Mouse (Mus musculus) megakaryocyte, adult 5-6 weeks (primary cell): Measurements from ENCODE around the gene Brms1. TPM values are rescaled to one million over a fixed set of nuclear protein-coding genes. Genes with fewer than 3 reads are reported as not detected.

Source experiments
- ATAC-seq: 2 replicates; pipeline ENCODE4 v1.8.0; 2016; ENCODE audit warnings: mild to moderate bottlenecking, inconsistent platforms; ENCODE audit not compliant: poor library complexity, severe bottlenecking
- total RNA-seq, 2 experiments: library from RNA; stranded (forward) in 1 of 2; stranded (reverse) in 1 of 2; fragments of 153-499, 151-499 nt in 1 of 2; fragments of 221-1000, 200-1000 nt in 1 of 2; gene quantifications; 2 replicates each; pipeline versions ENCODE4 v1.2.3 to v1.2.4; 2015 to 2017

The Brms1 gene
- total RNA-seq, 2 experiments from 2014 or later: 16.5 to 30.4 TPM

DNA sequence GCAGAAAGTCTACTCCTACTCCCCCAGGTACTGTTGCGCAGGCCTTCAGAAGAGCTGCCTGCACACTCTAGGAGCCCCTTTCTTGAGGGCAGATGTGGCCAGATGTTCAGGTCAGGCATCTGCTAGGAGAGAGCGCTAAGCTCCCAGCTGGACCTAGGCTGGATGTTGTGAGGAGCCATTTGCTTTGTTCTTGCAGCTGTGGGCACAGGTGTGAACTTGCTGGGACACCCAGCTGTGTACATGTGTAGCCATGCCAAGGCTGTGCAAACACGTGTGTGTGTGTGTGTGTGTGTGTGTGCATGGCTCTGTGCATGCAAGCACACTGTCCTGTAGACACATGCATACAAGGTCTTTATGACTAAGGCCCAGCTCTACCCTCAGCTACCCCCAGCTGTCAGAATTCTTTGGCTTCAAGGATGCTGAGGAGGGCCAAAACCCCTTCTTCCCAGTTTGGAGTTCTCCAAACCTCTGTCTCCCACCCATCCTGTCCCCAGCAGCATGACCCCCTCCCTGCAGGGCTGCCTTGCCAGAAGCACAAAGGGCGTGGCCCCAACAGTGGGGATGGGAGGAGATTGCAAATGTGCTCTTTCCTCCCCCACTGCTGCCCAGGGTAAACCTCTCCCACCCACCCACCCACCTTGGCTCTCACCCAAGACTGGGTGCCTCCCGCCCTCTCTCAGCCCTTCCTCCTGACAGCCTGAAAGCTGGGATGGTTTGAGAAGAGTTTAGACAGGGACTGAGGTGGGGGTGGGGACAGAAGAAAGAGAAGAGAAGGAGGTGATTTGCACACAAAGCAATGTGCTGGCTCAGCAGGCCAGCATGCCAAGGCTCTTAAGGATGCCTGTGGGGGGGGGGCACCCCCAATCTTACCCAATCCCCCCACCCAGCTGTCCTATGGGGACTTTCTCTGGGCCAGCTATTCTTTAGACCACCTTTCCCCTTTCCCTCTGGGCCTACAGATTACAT, 19.5 kb downstream of the Brms1 start:
- ATAC-seq: no peak

DNA sequence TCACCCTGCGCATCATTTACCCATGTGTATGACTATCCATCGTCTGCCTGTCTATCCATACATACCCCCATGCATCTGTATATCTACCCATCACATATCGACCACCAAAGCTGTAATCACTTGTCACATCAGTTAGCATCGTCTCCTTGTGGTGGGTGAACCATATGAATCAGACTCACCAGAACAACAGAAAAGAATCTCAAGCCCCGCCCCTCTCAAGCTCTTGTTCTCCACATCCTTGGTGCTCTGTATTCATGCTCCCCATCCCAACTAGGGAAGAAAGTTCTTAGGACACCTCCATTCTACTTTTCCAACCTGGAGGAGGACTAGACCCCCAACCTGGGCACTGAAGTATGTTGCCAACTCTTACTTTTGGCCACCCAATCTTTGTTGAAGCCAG, 20.9 kb downstream of the Brms1 start:
- ATAC-seq: no peak

DNA sequence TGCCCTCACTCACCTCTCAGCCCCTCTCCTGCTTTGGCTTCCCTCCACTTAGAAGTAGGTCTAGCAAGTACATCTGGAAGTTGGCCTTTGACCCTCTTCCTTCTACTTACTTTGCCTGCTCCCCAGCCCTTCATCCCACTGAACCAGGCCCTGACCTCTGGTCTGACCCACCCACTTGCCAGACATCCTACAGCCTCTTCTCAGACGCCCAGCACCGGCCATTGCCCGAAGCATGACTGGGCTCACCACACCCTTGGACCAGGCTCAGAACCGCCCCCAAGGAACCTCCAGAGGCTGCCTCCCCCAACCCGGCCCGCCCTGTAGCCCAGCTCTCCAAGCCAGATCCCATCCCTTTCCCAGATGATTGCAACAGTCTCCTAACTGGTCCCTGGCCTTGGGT, 21.3 kb downstream of the Brms1 start:
- ATAC-seq: no peak

DNA sequence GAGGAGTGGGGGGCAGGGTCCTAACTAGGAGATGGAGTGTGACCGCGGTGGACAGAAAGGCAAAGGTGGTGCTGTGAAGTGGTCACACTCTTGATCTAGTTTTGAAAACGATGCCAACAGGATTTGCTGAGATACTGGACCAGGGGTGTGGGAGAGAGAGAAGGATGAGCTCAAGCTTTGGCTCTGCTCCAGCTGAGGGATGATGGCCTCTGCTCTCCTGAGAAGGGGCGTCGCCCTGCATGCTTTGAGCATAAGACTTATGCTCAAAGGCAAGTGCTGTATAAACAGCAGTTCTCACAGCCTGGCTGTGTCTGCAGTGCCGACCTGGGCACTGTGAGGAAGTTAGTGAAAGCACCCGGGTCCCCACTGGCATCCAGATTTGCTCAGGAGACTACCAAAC, 23.9 kb downstream of the Brms1 start:
- ATAC-seq: no peak

DNA sequence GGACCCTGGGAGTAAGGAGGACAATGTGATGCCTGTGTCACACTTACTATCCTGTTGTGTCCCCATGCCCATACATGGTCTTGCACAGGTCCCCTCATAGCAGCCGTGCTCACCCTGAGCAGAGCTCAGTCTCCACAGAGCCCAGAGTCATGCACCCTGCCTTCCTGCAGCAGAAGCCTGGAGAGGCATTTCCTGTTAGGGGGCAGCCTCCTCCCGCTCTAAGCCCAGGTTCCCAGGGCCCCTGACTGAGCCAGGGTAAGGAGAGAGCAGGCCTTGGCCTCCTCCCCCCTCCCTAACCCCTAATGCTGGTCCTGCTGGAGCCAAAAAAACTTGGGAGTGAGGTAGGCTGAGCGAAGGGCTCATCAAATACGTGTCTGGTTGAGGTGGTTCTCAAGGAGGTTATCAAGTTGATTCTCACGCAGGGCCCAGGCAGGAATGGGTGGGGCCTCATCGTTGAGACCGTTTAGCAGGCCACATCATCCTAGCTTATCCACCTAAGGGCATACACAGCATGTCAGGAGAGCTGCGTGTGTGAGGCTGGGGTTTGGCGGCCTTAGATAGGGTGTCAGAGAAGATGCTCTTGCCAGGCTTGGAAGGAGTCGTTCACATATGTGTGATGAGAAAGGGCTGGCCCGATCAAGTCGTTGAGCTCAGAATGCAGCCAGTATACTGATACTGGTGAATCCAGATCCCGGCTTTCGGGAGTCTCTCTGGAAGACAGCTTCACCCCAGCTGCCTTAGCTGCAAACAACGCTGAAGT, 26.1 kb downstream of the Brms1 start:
- 0 out of 2 replicates have a peak, but pooled peaks have one; percentile 20 for ATAC-seq

DNA sequence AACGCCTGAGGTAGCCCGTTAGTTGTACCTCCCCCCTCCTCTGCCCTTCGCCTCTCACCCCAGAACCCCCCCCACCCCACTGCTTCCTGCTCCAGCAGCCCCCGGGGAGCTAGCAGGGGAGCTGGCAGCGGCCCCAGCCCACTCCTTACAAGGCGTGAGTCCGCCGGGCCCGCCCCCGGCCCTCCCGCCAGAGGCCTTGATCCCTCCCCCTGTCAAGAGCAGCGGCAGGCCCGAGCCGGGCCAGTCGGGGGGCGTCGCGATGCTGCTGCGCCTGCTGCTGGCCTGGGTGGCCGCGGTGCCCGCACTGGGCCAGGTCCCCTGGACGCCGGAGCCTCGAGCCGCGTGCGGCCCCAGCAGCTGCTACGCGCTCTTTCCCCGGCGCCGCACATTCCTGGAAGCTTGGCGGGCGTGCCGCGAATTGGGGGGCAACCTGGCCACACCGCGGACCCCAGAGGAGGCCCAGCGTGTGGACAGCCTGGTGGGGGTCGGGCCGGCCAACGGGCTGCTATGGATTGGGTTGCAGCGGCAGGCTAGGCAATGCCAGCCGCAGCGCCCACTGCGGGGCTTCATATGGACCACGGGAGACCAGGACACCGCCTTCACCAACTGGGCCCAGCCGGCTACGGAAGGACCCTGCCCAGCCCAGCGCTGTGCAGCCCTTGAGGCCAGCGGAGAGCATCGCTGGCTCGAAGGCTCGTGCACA, 26.9 kb downstream of the Brms1 start, which contains the start of gene Cd248:
Cd248 (plus strand) TSS at position 212 of the 703 bp plus-strand sequence.
- no peak for ATAC-seq

DNA sequence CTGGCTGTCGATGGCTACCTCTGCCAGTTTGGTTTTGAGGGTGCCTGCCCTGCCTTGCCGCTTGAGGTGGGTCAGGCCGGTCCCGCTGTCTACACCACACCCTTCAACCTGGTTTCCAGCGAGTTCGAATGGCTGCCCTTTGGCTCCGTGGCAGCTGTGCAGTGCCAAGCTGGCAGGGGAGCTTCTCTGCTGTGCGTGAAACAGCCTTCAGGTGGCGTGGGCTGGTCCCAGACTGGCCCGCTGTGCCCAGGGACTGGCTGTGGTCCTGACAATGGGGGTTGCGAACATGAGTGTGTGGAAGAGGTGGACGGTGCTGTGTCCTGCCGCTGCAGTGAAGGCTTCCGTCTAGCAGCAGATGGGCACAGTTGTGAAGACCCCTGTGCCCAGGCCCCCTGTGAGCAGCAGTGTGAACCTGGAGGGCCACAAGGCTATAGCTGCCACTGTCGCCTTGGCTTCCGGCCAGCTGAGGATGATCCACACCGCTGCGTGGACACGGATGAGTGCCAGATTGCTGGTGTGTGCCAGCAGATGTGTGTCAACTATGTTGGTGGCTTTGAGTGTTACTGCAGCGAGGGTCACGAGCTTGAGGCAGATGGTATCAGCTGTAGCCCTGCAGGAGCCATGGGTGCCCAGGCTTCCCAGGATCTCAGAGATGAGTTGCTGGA, 27.5 kb downstream of the Brms1 start:
- no peak for ATAC-seq

DNA sequence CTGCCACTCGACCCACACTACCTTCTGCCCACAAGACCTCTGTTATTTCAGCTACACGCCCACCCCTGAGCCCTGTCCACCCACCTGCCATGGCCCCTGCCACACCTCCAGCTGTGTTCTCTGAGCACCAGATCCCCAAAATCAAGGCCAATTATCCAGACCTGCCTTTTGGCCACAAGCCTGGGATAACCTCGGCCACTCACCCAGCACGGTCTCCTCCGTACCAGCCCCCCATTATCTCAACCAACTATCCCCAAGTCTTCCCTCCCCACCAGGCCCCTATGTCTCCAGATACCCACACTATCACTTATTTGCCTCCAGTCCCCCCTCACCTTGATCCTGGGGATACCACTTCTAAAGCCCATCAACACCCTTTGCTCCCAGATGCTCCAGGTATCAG, 28.3 kb downstream of the Brms1 start:
- ATAC-seq: no peak

DNA sequence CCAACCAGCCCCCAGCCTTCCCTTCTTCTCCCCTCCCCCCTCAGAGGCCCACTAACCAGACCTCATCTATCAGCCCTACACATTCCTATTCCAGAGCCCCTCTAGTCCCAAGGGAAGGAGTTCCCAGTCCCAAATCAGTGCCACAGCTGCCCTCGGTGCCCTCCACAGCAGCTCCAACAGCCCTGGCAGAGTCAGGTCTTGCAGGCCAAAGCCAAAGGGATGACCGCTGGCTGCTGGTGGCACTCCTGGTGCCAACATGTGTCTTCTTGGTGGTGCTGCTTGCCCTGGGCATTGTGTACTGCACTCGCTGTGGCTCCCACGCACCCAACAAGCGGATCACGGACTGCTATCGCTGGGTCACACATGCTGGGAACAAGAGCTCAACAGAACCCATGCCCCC, 28.8 kb downstream of the Brms1 start:
- no peak for ATAC-seq

DNA sequence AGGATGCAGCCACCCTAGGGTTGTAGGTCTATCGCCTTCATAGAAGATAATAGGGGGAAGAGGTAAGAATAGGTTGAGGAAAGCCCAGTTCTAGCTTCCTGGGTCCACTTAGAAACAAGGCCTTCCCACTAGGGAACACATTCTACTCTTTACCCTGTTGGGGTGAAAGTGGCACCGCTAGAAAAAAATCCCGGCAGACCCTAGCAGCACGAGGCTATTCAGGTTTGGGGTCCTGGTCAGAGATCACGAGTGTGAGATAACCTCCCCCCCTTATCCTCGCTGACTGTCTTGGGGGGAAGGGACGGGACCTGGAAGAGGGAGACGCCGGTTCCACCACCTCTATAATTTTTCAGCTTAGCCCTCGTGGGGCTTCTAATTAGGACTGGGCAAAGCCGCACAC, 29.9 kb downstream of the Brms1 start:
- ATAC-seq: no peak

DNA sequence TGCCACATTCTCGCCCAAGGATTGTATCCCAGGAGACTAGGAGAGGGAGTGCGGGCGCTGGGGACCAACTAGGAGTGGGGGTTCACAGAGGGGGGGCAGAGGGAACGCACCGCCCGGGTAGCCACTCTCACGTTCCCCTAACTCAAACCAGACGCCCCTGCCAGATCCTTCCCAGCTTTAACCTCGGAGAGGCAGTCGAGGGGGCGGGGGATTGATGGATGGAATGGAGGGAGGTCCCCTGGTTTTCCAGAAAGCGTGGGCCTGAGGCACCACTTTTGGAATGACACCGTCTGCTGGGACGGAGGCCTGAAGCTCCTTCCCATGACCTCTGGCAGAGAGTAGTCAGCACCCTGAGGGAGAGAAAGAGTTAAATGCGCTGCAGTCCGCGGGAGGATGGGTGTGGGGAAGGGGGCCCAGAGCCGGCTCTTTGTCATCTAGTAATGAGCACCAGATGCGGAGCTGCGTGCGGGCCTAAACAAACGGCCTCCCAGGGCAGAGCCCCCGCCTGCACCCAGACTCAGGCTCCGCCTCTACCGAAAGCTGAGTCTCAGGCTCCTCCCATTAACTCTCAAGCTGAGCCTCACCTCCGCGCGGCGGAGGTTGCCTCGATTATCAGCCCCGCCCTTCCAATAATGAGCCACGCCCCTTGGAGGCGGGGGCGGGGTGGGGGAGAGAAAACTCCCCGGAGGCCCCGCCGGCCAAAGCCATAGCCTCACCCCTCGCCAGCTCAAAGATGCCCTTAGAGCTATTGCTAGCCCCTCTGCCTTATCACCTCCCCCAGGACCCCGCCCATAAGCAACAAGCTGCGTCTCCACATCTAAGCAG, 30.6 kb downstream of the Brms1 start:
- ATAC-seq: peak; percentile 80

DNA sequence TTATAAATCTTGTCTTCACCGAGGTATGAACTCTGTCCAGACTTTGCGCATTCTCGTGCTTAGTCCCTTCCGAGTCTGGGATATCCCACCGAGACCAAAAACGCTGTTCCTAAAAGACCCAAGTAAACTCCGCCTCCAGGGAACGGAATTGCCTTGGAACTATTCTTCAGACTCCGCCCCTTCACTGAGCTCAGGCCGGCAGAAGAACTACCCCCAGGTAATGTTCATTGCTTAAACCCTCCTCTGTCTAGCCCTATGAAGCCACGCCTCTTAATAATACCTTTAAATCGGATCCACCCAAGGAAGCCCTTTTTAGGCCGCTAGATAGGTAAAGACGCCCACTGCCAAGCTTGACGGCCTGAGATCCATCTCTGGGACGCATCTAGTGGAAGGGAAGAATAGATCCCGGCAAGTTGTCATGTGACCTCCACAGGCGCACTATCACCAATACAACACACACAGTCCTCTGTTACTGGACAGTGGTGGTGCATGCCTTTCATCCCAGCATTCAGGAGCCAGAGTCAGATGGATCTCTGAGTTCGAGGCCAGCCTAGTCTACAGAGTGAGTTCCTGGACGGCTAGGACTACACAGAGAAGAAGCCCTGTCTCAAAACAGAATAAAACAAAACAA, 31.4 kb downstream of the Brms1 start:
- ATAC-seq: 0 out of 2 replicates have a peak, but pooled peaks have one; percentile 11

DNA sequence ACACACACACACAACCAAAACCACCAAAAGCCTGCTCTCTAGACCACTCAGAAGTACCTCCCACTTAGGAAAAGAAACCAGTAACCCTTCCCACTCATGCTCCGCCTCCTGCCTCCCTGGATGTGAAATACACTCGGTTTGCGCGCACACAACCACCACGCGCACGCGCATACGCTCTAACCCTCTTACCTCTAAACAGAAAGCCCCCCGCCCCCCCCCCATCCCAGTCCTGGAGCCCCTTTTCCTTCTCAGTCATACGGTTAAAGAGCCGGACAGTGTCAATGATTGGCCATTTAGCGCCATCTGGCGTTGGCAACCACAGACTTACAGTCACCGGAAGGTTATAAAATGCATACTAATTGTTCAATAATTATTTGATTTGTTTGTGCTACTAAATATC, 31.9 kb downstream of the Brms1 start:
- peak; percentile 50 for ATAC-seq

DNA sequence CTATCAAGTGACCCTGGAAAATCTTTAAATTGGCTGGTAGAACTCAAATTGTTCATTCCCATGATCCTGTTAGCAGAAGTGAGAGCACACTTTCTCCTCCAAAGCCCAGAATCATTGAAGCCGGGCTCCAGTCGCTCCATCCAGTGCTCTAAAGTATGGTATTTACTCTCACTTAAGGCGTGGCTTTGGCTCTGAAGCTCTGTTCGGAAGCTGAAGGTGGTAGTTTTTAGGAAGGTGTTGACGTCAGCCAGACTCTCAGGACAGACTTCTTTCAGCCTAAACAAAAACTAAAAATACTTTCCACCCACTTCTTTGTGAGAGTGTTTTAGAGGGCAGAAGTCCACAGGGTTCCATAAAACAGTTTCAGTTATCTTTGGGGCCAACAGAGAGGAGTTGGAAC, 32.4 kb downstream of the Brms1 start:
- no peak for ATAC-seq

DNA sequence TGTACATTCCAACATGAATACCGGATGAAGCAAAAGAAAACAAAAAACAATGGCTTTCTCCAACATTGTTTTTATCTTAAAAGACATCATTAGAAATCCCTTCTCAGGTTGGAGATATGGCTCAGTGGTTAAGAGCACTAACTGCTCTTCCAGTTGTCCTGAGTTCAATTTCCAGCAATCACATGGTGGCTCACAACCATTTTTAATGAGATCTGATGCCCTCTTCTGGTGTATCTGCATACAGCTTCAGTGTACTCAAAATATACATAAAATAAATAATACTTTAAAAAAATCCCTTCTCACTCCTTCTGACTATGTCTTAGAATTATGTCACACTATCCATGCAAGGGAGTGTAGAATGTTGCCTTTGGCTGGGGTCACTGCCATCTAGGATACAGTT, 38.1 kb downstream of the Brms1 start:
- ATAC-seq: no peak

DNA sequence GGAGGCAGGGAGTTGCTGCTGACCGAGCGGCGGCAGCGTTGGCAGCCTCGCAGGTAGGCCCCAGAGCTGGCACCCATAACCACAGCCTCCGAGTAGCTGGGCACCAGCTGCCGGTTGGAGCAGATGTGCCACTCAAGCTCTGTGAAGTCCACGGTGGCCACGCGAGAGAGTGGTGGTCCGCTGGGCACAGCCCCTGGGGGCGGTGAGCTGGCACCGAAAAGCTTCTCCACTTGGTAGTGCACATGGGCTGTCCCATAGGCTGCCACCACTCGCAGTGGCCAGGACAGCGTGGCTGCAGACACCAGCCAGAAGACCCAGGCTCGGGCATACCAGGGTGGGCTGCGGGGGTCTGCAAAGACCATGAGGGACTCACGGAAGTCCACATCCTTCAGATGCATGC, 40.9 kb downstream of the Brms1 start:
- ATAC-seq: no peak

DNA sequence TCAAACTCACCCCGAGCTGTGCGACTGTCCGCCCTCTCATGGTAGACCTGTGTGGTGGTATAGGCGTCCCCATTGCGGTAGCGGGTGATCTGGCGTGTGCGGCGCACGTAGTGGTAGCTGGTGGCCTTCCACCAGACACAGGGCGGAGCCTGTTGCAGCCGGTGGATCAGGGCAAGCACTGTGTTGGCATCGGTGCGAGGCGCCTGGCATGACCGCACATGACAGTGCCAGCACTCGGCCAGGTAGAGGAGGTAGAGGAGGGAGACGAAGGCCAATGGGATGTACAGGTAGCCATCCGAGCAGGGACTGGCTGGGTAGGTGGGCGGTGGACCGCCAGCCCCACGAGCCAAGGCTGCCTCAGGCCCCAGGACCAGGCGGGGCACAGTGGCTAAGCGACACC, 41.4 kb downstream of the Brms1 start:
- no peak for ATAC-seq

DNA sequence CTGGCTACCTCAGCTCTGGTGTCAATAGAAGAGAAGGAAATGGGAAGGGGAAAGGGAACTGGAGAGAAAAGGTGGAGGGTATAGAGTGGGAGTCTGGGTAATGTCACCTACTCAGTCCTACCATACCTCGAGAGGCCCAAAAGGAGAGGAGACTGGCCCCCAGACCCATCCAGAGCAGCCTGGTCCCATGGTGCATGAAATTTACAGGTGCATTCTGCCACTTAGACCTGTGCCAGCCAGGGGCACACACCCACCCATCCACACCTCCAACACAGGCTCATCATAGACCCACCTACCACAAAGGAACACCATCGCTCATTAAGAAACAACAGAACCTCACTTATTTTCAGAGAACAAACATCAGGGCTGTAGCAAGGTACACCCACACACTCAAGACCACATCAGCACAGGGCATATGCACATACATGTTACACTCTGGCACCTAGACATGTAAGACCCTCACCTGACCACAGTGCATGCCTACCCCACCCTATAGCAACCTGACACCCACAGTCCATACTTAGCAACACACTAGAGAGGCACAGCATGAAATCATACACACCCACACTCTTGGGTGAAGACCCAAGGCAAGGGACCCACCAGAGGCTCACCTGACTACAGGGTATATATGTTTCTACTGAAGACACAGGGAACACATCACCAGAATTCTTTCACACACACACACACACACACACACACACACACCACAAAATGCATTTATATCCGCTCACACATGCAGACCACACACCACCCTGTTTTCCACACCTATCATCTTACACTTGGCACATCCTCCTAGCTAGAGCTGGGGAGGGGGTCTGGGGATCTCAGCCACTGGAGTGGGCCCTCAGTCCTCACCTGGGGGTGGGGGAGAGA, 43.0 kb downstream of the Brms1 start:
- no peak for ATAC-seq

DNA sequence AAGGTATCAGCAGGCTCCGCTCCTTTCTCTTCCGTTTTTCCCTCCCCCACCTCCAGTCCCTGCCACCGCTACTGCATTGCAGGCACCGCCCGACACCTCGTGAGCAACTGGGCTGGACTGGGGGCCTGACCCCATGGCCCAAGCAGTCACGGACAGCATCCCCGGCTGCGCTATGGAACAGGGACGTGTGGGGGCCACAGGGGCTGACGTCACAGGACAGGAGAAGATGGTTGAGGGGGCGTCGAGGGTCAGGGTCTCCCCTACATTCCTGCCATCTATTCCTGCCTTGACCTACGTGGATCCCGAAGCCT, 43.6 kb downstream of the Brms1 start:
- no peak for ATAC-seq
